Mouse (Mus musculus): ENCODE data around the gene Fpr-rs3. TPM values are rescaled to one million over a fixed set of nuclear protein-coding genes. Genes with fewer than 3 reads are reported as not detected.

Fpr-rs3 gene
- polyA plus RNA-seq (2021): not detected

DNA sequence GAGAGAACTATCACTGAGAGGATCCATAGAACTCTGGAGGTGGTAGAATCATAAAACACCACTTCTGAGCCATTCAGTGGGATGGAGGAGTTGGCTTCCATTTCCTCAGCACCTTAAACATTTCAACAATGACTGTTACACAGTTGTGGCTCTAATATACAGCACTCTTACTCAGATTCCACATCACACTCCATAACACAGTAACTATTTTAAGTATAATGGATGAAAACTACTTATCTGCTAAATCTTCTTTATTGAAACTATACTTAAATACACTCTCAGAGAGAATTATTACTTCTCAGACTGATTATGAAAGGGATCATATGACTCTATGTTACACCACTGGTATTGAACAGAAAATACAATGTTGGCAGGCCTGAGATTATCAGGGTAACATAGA, at the start of gene Fpr-rs3:
Fpr-rs3 (minus strand) TSS at position 101 of the 400 bp plus-strand sequence.
- DNase-seq (ENCODE audit: low read depth, low spot score) (no peak), ATAC-seq (no peak)
- CTCF ChIA-PET: no interaction called here
- no peaks in the 10 kb centered on the region for H3K27me3 ChIP-seq
- in situ Hi-C loops (cut with MboI; ENCODE audit: low pct_unique_long_range_greater_than_20kb): no loop called here
- TF ChIP-seq CTCF (IDR thresholded peaks at IDR 0.05): no peak
- POLR2A ChIA-PET: no interaction called here

DNA sequence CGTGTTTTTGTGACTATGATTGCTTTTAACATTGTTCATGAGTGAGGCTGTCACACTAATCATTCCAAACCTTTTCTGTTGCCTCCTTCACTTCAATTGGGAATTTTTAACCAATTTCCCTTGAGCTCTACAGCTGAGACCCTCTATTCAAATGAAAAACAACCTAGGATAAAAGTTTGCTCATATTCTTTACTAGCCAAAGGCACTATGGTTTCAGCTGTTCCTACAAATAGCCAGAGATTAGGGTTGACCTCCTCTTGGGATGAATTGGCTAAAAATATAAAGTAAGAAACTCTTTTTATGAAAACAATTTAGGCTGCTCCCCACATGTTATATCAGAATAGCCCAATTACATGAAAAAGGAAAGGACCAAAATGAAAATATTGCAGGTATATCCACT, 28.4 kb downstream of the Fpr-rs3 start, which contains the start of gene Vmn2r110:
Vmn2r110 (minus strand) TSS at position 101 of the 400 bp plus-strand sequence.
- ATAC-seq (no peak), DNase-seq (ENCODE audit: low read depth, low spot score) (no peak)
- TF ChIP-seq CTCF (IDR thresholded peaks at IDR 0.05): no peak
- ChIA-PET CTCF (no interaction called here), POLR2A (no interaction called here)
- H3K27me3 ChIP-seq: no peaks in the 10 kb centered on the region
- in situ Hi-C loops (cut with MboI; ENCODE audit: low pct_unique_long_range_greater_than_20kb): no loop called here

Other genes with a start within 250 kb of the Fpr-rs3 start
- not detected for gene Vmn1r224, start 210.7 kb downstream of the Fpr-rs3 start, polyA plus RNA-seq (2021)
- gene Vmn2r108, start 143.5 kb downstream of the Fpr-rs3 start, polyA plus RNA-seq (2021): not detected
- not detected for gene Vmn1r225, start 126.7 kb downstream of the Fpr-rs3 start, polyA plus RNA-seq (2021)
- not detected for gene Vmn2r109, start 60.1 kb downstream of the Fpr-rs3 start, polyA plus RNA-seq (2021)
- not detected for gene Vmn2r110, start 28.5 kb downstream of the Fpr-rs3 start, polyA plus RNA-seq (2021)
- gene Vmn1r226, start 58.0 kb upstream of the Fpr-rs3 start, polyA plus RNA-seq (2021): not detected
- not detected for gene Vmn1r227, start 105.0 kb upstream of the Fpr-rs3 start, polyA plus RNA-seq (2021)
- not detected for gene Vmn1r228, start 161.3 kb upstream of the Fpr-rs3 start, polyA plus RNA-seq (2021)
- not detected for gene Vmn1r229, start 186.7 kb upstream of the Fpr-rs3 start, polyA plus RNA-seq (2021)
- not detected for gene Vmn1r230, start 215.6 kb upstream of the Fpr-rs3 start, polyA plus RNA-seq (2021)

Measured in Patski (cell line).